Mouse (Mus musculus) liver, embryonic 14.5 days (tissue): ENCODE data around the gene Stim1.

Source experiments
- CTCF ChIP-seq: IDR thresholded peaks from 2 replicates; pipeline ENCODE4 v1.5.1; 2016; ENCODE audit warnings: antibody characterized with exemption, low read depth, control low read depth
- EP300 ChIP-seq: IDR thresholded peaks from 2 replicates; pipeline ENCODE4 v1.6.1; 2016; ENCODE audit warnings: antibody characterized with exemption, low read depth

- TF ChIP-seq EP300, result no peak
- no peak for TF ChIP-seq CTCF
Measured at GRCm38 (mm10) chr7:102314107-102314506, 46.5 kb downstream of the Stim1 start.
